Mouse (Mus musculus): ENCODE measurements around the gene Inpp5f. TPM values are rescaled to one million over a fixed set of nuclear protein-coding genes. Genes with fewer than 3 reads are reported as not detected.
"Not testable (repeated sequence)": the region's sequence is repeated elsewhere in the genome, so short reads cannot be mapped to it uniquely, and the experiment has no call there.

Inpp5f gene
- polyA plus RNA-seq (2016; fragmentation: Nextera tagmentation; extraction: Ambion mirVana): 13.5 and 18.0 TPM in 2 replicates

DNA sequence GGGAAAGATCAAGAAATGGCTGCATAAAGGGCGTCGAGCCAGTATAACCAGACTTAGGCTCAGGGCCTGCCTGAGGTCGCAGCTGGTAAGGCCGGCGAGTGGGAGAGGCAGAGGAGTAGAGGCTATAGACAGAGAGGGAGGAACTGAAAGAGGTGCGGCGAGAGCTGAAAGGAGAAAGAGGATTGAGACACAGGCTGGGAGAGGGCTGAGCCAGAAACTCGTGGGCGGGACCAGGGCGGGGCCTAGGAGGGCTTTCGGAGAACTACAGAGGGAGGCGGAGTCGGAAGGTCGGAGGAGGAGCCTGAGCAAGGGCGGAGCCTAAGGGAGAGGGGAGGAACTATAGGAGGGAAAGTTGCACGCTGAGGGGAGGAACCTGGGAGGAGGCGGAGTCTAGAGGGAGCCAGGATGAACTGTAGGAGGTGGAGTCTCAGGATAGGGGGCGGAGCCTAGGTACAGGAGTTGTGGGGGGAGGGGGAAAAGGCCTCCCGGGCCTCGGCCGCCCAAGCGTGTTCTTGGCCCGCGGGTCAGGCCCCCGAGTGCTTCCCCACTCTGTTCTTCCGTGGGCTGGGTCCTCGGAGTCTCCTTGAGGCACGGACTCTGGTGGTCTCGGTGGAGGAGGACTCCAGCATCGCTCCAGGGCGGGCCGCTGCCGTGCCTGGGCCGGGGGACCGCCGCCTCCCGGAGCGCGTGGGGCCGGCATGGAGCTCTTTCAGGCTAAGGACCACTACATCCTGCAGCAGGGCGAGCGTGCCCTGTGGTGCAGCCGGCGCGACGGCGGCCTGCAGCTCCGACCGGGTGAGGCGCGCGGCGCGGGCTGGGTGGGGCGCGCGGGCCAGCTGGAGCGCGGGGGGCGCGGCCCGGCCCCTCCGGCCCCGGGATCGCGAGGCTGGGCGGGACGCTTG lies at the start of gene Inpp5f:
Gene Inpp5f, plus strand, starts transcription at position 432 of the 902 bp plus-strand sequence.
- no peaks in the 10 kb centered on the region for H3K9me3 ChIP-seq
- H3K4me1 ChIP-seq: peaks cover 23% of the 10 kb centered on the region
- H3K4me3 ChIP-seq: peak within 1 kb of the TSS; percentile 93
- no peaks in the 10 kb centered on the region for H3K27me3 ChIP-seq (ENCODE audit: insufficient read depth, poor library complexity, severe bottlenecking)
- H3K36me3 ChIP-seq: no peaks in the 10 kb centered on the region
- peak within 1 kb of the TSS; percentile 94 for H3K27ac ChIP-seq
- WGBS: 3% methylated on average over 63 of the region's 68 CpGs
- peak; percentile 99 for DNase-seq (ENCODE audit: low spot score)

DNA sequence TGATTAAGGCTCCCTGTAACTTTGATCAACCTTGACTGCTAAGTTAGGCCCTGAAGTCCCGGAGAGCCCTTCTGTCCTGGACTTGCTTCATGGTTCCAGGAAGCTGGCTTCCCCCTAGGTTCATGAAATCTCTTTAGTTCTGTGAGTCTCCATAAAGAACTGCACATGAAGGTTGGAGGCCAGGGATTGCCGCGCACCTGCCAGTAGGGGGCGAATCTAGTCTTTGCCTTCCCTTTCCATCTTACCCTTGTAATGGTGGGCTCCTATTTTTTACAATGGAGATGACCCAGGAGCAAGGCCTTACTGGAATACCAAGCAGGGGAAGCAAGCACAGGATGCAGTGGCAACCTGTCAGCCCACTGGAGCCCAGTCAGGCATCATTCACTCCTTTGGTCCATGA lies 47.8 kb upstream of the Inpp5f start:
- Histone ChIP-seq H3K4me1 (peaks cover 10% of the 10 kb centered on the region; the same call in 1 of the 2 replicates), H3K27ac (no peak overlapping the region), H3K27me3 (ENCODE audit: insufficient read depth, poor library complexity, severe bottlenecking) (no peaks in the 10 kb centered on the region), H3K4me3 (no peak overlapping the region), H3K36me3 (no peaks in the 10 kb centered on the region), H3K9me3 (no peaks in the 10 kb centered on the region)
- no peak for DNase-seq (ENCODE audit: low spot score)
- 42% methylated on average over 4 of the region's 4 CpGs for WGBS

DNA sequence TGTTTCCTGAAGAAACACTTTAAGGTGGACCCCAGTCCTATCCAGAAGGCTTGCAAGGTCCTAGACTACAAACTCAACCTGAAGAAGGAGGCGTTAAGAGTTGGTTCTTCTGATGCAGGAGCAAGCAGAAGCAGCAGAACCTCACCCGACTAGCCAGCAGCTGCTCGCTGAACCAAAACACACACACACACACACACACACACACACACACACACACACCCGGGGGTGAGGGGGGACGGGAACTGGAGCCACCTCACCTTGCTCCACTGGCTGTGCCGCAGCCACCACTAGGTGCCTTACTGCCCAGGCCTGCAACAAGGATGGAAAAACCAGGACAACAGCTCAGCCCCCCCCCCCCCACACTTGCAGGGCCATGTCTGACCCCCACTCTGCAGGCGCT lies 44.8 kb upstream of the Inpp5f start:
- H3K4me3 ChIP-seq: no peak overlapping the region
- no peaks in the 10 kb centered on the region for H3K27me3 ChIP-seq (ENCODE audit: insufficient read depth, poor library complexity, severe bottlenecking)
- no peaks in the 10 kb centered on the region for H3K36me3 ChIP-seq
- 74% methylated on average over 7 of the region's 7 CpGs for WGBS
- no peak for DNase-seq (ENCODE audit: low spot score)
- peaks cover 10% of the 10 kb centered on the region; the same call in 1 of the 2 replicates for H3K4me1 ChIP-seq
- H3K27ac ChIP-seq: no peak overlapping the region
- no peaks in the 10 kb centered on the region for H3K9me3 ChIP-seq

DNA sequence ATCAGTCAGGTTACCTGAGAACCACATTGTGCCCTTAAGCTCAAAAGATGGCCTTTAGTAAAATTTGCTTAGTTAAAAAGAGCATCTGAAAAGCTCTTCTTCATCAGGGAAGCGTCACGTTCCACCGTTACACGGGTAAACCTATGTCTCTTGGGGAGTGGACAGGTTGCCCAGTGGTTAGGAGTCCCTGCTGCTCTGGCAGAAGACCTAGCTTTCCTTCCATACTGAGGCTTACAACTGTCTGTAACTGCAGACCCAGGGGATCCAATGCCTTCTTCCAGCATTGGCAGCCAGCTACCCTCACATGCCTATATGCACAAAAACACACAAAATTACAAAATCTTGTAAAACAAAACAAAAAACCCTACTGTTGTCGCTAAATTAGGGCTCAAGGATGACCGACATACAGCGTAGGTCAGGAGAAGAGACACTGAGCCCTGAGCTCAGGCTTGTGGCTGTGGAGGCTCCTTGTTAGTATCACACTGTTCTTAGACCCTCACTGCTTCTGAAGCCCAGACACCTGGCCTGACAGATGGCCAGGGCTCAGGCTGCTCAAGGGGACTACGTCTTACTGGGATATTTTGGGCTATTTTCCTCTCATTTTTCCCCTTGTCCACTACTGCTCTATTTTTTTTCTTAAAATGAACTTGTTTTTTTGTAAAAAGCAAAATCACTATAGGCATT lies 43.4 kb upstream of the Inpp5f start:
- no peak for DNase-seq (ENCODE audit: low spot score)
- H3K4me1 ChIP-seq: peaks cover 13% of the 10 kb centered on the region; the same call in 1 of the 2 replicates
- H3K27me3 ChIP-seq (ENCODE audit: insufficient read depth, poor library complexity, severe bottlenecking): no peaks in the 10 kb centered on the region
- no peaks in the 10 kb centered on the region for H3K36me3 ChIP-seq
- no peak overlapping the region for H3K27ac ChIP-seq
- H3K9me3 ChIP-seq: no peaks in the 10 kb centered on the region
- WGBS: 86% methylated on average over 8 of the region's 8 CpGs
- H3K4me3 ChIP-seq: no peak overlapping the region

DNA sequence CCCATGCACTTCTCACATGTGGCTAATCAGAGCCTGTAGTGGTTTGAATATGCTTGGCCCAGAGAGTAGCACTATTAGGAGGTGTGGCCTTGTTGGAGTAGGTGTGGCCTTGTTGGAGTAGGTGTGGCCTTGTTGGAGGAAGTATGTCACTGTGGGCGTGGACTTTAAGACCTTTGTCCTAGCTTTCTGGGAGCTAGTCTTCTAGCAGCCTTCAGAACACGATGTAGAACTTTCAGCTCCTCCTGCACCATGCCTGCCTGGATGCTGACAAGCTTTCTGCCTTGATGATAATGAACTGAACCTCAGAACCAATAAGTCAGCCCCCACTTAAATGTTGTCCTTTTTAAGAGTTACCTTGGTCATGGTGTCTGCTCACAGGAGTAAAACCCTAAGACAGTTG lies 41.7 kb upstream of the Inpp5f start:
- H3K4me1 ChIP-seq; DNase-seq (ENCODE audit: low spot score); H3K36me3 ChIP-seq; H3K27ac ChIP-seq; H3K9me3 ChIP-seq; H3K27me3 ChIP-seq (ENCODE audit: insufficient read depth, poor library complexity, severe bottlenecking); H3K4me3 ChIP-seq: not testable (repeated sequence)
- 82% methylated on average over 2 of the region's 2 CpGs for WGBS

DNA sequence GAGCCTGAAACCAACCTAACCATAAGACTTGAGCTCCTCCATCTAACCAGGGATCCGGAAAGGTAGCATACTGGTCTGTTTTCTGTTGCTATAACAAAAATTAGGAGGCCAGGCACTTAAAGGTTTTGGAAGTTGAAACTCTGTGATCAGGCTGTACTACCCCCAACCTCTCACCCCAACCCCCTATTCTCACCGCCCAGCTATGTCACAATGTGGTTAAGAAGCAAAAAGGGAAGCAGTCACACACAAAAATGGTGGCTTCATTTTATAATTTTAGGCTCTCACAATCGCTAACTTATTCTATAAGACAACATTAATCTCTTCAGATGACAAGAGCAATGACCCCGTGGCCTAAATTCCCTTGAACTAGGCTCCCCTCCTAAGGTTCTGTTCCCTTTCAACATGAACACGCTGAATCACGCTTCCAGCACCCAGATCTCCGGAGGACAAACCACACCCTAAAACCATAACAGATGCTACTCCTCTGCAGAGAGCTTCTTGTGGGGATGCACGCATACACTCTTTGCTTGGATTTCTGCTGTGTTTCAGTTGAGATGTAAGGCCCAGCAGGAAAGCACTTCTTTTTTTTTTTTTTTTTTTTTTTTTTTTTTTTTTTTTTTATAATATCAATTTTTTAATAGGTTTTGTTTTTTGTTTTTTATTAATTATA lies 41.0 kb upstream of the Inpp5f start:
- H3K4me1 ChIP-seq: 0 out of 2 replicates have a peak, but pooled peaks cover 3% of the 10 kb centered on the region
- no peaks in the 10 kb centered on the region for H3K36me3 ChIP-seq
- no peaks in the 10 kb centered on the region for H3K27me3 ChIP-seq (ENCODE audit: insufficient read depth, poor library complexity, severe bottlenecking)
- H3K27ac ChIP-seq: no peak overlapping the region
- H3K9me3 ChIP-seq: no peaks in the 10 kb centered on the region
- no peak for DNase-seq (ENCODE audit: low spot score)
- no peak overlapping the region for H3K4me3 ChIP-seq
- WGBS: 90% methylated on average over 8 of the region's 8 CpGs

DNA sequence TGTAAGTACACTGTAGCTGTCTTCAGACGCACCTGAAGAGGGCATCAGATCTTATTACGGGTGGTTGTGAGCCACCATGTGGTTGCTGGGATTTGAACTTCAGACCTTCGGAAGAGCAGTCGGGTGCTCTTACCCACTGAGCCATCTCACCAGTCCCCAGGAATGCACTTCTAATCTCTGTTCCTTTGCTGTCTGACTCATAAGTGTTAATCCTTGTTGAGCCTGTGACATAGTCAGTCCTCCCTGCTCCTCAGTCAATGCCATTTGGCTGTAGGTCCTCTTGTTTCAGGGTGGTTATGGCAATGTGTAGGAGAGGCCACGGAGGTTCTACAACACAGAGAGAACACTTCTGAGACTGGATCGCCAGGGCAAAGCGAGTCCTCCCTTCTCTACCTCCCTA lies 40.5 kb upstream of the Inpp5f start:
- H3K9me3 ChIP-seq; H3K27me3 ChIP-seq (ENCODE audit: insufficient read depth, poor library complexity, severe bottlenecking): not testable (repeated sequence)
- 84% methylated on average over 7 of the region's 7 CpGs for WGBS

DNA sequence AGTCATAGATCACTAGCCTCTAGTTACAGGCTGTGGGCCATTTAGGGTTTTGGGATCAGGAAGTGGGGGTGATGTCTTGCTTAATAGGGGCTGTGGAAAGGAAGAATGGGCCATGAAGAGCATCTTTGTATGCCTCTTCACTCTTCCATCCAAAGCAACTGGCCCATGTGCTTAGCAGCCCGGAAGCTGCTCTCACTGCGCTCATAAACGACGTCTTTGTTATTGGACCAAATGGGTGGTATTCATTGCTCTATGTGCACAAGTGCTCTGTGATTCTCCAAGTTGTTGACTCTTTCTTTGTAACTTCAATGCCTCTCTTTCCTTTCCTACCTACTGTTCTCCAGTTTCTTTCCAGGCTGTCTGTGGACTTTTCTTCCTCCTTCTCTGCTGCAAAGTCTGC lies 39.1 kb upstream of the Inpp5f start:
- H3K9me3 ChIP-seq: no peaks in the 10 kb centered on the region
- WGBS: 87% methylated on average over 4 of the region's 4 CpGs

More for the DNA sequence above, 40.5 kb upstream of the Inpp5f start:
- H3K4me3 ChIP-seq; H3K4me1 ChIP-seq; DNase-seq (ENCODE audit: low spot score); H3K27ac ChIP-seq; H3K36me3 ChIP-seq: not testable (repeated sequence)

DNA sequence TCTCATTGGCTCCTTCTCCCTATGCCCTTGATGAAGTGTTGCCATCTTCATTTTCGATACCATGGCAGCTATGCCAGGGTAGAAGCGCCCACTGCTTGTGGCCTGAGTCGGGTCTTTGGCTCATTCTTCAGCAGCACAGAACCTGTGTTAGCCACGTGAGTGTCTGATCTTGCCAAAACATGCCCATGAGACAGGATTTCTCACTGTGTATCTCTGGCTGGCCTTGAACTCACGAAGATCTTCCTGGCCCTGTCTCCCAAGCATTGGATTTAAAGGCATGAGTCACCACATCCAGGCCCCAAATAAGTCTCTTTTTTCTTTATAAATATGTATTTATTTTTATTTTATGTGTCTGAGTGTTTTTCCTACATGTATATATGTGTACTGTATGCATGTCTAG lies 35.9 kb upstream of the Inpp5f start:
- Histone ChIP-seq H3K27ac (no peak overlapping the region), H3K4me1 (0 out of 2 replicates have a peak, but pooled peaks cover 3% of the 10 kb centered on the region), H3K9me3 (no peaks in the 10 kb centered on the region), H3K27me3 (ENCODE audit: insufficient read depth, poor library complexity, severe bottlenecking) (no peaks in the 10 kb centered on the region), H3K4me3 (no peak overlapping the region), H3K36me3 (no peaks in the 10 kb centered on the region)
- no peak for DNase-seq (ENCODE audit: low spot score)
- WGBS: 88% methylated on average over 5 of the region's 5 CpGs

More for the DNA sequence above, 39.1 kb upstream of the Inpp5f start:
- no peak overlapping the region for H3K4me3 ChIP-seq
- no peaks in the 10 kb centered on the region for H3K36me3 ChIP-seq
- H3K27me3 ChIP-seq (ENCODE audit: insufficient read depth, poor library complexity, severe bottlenecking): no peaks in the 10 kb centered on the region
- H3K4me1 ChIP-seq: 0 out of 2 replicates have a peak, but pooled peaks cover 3% of the 10 kb centered on the region
- no peak for DNase-seq (ENCODE audit: low spot score)
- H3K27ac ChIP-seq: no peak overlapping the region

DNA sequence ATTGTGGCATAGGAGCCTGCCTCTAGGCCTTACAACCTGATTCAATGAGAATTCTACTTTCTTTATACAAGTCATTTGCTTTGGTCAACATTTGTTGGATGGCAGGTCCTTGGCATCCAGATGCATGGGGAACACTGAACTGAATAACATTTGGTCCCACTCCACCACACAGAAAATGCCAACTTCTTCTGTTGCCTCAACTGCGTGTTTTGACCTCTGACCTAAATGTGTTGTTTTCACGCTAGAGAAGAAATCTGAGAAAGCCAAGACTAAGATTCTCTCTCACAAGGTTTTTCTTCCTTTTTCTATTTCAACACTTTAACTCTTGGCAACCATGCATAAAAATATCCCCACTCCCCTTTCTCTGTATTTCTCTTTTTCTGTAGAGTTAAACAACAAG lies 35.3 kb upstream of the Inpp5f start:
- Histone ChIP-seq H3K4me1 (0 out of 2 replicates have a peak, but pooled peaks cover 3% of the 10 kb centered on the region), H3K36me3 (no peaks in the 10 kb centered on the region), H3K4me3 (no peak overlapping the region), H3K27me3 (ENCODE audit: insufficient read depth, poor library complexity, severe bottlenecking) (no peaks in the 10 kb centered on the region), H3K9me3 (no peaks in the 10 kb centered on the region), H3K27ac (no peak overlapping the region)
- 76% methylated on average over 2 of the region's 2 CpGs for WGBS
- DNase-seq (ENCODE audit: low spot score): no peak

DNA sequence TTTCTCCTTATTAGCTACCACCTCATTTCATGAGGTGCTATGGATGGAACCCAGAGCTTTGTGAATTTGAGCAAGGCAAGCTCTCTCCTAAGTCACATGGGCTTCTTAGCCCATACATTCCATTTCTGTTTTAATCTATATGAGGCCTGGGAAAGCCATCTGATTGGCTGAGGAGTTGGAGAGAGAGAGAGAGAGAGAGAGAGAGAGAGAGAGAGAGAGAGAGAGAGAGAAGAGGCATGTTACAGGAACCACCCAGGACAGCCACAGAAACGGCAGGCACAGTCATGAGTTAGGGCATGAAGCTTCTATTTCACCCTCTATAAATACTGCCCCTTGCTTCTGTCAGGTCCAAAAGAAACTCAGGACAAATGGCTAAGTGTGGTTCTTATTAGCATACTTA lies 33.5 kb upstream of the Inpp5f start:
- Histone ChIP-seq H3K9me3 (no peaks in the 10 kb centered on the region), H3K27ac (no peak overlapping the region), H3K36me3 (no peaks in the 10 kb centered on the region), H3K4me1 (peaks cover 12% of the 10 kb centered on the region), H3K4me3 (no peak overlapping the region), H3K27me3 (ENCODE audit: insufficient read depth, poor library complexity, severe bottlenecking) (no peaks in the 10 kb centered on the region)
- 64% methylated on average over 1 of the region's 1 CpGs for WGBS
- DNase-seq (ENCODE audit: low spot score): no peak

DNA sequence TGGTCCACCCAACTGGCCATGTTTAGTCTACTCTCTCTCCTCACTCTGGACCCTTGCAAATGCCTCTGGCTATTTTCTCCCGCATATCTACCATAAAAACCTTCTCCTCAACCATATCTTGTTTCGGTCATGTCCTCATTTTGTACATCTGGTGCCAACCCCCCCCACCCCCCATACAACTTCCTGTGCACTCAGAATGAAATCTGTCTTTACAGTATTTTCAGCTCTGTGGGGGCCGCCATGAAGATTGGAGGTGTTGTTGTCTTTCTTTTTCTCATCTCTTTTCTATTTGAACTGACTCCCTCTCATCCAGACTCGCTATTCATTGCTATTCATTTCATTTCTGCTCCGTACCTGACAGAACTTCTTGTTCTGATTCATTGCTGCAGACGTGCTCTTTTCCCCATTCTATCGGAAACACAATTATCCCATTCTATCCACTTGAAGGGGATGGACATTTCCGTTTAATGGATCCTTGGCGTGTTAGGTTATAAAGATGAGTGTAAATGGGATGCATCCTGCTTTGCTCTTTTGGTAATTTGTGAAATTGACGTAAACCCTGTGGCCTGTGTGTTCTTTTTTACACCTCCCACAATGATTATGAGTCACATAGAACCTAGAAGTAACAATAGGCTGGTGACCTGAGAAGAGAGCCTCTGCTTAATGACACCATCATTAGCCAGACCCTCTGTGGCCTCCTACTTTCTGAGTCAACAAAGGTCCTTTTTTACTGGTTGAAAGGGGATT lies 32.8 kb upstream of the Inpp5f start:
- Histone ChIP-seq H3K27me3 (ENCODE audit: insufficient read depth, poor library complexity, severe bottlenecking) (no peaks in the 10 kb centered on the region), H3K27ac (no peak overlapping the region), H3K4me1 (peaks cover 19% of the 10 kb centered on the region), H3K4me3 (no peak overlapping the region), H3K9me3 (no peaks in the 10 kb centered on the region), H3K36me3 (no peaks in the 10 kb centered on the region)
- WGBS: 84% methylated on average over 10 of the region's 10 CpGs
- DNase-seq (ENCODE audit: low spot score): no peak
